Mouse (Mus musculus) gastrocnemius, postnatal 25 days (tissue): Measurements from ENCODE around the gene Vamp4. TPM values are rescaled to one million over a fixed set of nuclear protein-coding genes. Genes with fewer than 3 reads are reported as not detected.
"Not testable (repeated sequence)": the region's sequence is repeated elsewhere in the genome, so short reads cannot be mapped to it uniquely, and the experiment has no call there.

Source experiments
- DNase-seq: peaks from one replicate; pipeline ENCODE4 v3.0.0; 2022
- total RNA-seq, 2 experiments: library from RNA; stranded (reverse); gene quantifications; 1 replicate in 1 of 2; 2 replicates in 1 of 2; pipeline ENCODE4 v1.2.3; 2021

The Vamp4 gene
- total RNA-seq, 2 experiments from 2014 or later, result 15.7 to 16.9 TPM

DNA sequence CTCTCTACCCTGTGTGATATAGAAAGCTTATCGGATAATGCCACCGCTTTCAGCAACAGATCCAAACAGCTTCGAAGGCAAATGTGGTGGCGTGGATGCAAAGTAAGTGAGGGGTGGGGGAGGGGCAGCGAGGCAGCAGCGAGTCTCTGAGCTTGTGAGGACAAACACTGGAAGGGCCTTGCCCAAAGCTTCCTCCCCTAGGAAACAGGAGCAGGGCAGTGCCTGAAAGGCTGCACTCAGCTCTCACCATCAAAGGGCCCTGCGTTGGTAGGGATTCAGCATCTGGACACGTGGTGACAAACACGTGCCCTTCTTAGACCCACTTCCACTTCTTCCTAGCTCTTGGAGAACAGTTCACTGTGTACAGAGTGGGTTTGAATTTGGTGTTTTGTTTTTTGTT is 19.1 kb downstream of the Vamp4 start:
- DNase-seq, result no peak

DNA sequence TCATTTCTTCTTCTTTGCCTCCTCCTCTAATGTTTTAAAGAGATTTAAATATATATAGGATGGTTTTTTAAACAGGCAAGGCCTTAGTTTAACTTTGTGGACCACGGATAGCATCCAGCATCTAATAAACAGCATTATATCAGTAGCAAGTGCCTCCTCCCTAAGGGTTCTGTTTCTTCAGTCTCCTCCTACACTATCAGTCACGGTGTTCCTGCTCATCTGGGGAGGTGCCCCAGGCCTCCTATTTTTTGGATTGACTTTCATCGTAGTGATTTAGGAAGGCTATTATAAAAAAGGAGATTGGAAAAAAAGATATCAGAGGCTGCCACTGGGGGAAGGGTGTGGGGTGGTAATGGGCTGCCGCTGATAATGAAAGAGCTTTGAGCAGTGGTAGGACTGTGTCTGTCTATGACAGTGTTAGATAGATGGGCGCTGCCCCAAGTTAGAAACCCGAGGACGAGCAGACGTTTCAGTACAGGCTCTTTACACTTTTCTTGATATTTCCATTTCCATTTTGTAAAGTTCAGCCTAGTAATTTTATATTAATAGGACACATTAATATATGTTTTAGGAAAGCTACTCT is 20.2 kb downstream of the Vamp4 start:
- DNase-seq, result no peak

DNA sequence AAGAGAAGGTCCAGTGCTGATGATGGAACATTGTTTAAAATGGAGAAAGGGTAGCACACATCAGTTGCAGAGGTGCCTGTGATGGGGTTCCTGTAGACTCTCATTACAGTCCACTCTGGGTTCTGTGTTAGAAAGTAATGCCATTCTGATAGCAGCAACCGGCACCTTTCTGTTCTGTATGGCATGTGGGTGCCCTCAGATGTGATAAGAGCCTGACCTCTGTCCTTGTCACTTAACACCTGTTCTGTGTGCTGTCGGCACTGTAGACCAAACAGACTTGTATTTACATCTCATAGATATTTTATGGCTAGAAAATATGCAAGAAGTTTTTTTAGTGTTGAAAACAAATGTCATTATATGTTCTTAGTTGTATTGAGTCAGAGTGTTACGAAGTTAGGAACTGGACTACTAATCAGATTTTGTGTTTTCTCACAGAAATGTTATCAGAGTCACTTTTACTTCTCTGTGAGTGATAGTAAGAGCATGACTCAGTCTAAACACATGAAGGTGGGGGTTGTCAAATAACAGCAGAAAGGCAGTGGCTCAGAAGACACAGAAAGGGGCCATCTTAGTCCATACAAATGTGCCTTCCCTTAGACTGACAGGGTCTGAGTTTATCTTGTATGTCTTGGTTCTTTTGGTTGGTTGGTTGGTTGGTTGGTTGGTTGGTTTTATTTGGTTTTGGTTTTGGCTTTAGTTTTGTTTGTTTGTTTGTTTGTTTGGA is 27.2 kb downstream of the Vamp4 start:
- no peak for DNase-seq

DNA sequence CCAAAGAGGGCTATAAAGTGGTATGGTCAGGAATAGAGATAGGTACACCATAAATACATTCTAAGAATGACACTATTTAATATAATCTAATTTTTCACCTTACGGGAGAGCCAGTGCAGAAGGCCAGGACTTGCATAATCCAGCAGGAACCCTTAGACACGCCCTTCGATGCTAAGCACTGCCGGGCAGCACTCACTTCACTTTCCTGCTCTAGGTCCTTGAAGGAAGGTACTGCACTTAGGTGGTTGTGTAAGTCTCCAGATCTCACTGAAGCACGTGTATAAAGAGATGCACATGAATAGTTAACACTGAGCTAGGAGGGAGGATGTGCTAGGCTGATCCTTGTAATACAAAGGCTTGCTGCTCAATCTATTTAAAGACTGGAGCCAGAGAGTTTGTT is 29.3 kb downstream of the Vamp4 start:
- DNase-seq, result no peak

DNA sequence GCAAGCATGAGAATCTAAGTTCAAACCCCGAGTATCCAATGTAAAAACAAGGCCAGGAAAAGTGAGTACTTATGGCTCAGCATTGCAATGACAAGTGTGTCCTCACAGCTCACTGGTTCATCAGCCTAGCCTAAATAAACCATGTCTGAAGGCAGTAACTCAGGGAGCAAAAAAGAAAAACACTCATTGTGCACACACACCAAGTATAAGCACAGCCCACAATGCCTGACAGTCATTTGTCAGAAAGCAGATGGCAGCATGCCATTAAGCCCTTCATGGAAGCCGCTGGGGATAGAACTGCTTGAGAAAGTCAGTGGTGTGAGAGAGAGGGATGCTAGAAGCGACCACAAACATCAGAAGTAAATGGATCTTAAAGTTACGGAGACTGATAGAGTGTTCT is 31.0 kb downstream of the Vamp4 start:
- no peak for DNase-seq

DNA sequence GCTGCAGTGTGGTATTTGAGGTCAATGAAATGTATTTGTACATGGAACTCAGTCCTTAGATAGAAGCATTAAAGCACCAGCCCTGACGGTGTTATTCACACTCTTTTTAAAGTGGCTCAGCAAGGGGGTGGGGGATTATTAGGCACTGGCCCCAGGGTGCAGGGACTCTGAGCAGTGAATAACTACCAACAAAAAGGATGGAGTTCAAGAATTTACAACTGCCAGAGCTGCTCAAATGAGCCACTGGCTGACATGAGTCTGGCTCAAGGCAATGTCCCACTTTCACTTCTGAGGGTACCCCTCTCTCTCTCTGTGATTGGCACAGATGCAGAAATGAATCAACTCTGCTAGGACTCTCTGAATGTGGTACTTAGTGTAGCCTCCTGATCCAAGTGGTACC is 37.8 kb downstream of the Vamp4 start:
- no peak for DNase-seq

DNA sequence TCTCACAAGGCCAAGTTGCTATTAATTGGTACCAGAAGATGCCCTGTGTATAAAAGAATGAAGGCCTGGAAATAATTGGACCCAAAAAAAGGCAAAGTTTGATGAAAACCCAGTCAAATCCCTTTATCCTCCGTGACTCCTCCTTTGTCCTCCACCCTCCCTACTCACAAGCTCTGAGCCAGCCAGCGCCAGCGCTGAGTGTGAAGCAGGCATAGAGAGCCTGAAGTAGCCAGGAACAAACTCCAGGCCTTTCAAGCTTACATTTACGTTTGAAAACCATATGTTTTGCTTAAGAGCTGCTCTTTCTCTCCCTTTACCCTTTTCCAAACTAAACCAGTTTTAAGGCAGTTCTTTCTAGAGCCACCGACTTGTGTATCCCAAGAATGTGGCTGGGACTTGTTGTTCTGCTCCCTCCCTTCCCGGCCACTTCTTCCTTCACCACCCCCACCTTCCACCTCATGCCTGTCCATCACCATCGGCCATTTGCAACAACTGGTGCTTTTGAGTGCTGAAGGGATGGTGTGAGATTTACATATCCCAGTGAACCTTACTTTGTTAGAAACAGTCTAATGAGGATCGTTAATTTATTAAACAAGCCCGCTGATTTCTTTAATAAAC is 39.4 kb downstream of the Vamp4 start:
- no peak for DNase-seq

DNA sequence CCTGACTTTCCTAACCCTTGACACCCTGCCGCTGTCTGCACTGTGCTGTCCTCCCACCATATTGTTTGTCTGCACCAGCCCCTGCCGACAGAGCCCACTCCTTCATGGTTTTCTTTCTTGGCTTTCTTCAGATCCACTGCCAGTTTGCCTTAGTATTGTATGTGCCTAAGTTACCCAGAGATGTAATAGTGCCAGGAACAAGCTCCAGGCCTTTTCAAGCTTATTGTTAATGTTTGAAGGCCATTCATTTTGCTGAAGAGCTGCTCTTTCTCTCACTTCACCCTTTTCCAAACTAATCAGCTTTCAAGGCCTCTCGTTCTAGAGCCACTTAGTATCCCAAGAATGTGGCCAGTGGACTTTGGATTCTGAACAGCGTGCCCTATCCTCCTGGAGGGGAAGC is 40.9 kb downstream of the Vamp4 start:
- no peak for DNase-seq

DNA sequence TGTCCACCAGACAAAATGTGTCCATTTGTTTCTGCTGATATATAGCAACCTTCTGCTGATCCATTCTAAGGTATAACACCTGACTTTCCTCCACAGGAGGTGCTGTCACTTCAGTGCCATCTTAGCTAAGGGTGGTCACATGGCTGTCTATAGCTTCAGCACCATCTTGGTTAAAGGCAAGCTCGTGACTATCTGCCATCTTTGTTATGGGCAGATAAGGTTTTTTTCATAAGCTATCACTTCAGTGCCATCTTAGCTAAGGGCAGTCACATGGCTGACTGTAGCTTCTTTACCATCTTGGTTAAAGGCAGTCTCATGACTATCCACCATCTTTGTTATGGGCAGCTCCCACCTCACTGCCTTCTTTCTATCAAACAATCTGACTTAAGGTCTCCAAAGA is 45.2 kb downstream of the Vamp4 start:
- DNase-seq, result no peak

GRCm38 (mm10) chr1:162620487-162620886 is 50.2 kb downstream of the Vamp4 start:
- no peak for DNase-seq

DNA sequence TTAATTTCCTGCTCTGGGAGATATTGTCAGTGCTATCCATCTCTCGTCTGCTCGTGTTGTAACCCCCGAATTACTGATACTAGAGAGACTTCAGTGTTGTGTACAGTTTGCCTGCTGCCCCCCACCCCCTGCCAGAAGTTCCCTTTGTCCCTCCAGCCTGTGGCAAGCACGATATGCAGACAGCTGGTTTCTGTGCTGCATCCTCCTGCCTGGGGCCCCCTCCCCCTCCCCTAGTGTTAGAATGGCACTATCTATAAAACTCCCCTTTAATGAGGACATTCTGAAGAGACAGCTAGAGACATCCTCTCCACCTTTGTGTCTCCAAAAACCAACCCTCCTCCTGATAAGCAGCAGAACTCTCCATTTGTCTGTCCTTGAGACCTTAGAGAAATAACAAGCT is 53.6 kb downstream of the Vamp4 start:
- no peak for DNase-seq

DNA sequence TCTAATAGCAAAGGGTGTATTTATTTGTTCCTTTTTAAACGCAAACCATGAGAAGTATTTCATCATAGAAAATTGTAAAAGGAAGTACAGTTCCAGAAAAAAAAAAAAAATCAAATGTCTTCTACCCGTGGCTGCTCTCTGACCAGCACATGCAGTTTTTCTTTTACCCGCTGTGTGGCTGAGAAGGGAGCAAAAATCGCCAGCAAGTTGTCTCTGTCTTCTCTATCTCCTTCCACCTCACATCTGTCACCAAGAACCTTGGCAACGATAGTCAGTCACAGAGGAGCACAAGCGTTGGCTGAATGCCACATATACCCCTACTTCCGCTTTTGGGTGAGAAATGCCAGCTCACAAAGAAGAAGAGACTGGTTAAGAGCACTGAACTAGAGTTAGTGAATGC is 54.9 kb downstream of the Vamp4 start:
- DNase-seq, result no peak

DNA sequence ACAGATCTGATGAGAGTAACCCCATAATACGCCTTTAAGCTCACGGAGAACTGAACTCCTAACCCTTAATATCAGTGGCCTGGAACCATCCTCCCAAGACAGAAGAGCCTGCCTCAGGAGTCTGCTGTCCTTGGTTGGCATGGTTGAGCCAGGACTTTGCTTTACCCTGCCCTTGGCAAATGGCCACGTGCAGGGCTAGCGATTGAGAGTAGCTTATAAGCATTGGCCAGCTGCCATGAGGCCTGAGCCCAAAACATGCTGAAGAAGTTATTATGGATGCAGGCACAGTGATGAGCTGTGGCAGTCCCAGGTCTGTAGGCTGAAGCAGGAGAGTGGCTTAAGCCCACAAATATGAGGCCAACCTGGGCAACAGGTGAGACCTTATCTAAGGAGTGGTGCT is 57.5 kb downstream of the Vamp4 start:
- DNase-seq, result not testable (repeated sequence)

- not testable (repeated sequence) for DNase-seq
Measured at GRCm38 (mm10) chr1:162628326-162628725, 58.0 kb downstream of the Vamp4 start.

DNA sequence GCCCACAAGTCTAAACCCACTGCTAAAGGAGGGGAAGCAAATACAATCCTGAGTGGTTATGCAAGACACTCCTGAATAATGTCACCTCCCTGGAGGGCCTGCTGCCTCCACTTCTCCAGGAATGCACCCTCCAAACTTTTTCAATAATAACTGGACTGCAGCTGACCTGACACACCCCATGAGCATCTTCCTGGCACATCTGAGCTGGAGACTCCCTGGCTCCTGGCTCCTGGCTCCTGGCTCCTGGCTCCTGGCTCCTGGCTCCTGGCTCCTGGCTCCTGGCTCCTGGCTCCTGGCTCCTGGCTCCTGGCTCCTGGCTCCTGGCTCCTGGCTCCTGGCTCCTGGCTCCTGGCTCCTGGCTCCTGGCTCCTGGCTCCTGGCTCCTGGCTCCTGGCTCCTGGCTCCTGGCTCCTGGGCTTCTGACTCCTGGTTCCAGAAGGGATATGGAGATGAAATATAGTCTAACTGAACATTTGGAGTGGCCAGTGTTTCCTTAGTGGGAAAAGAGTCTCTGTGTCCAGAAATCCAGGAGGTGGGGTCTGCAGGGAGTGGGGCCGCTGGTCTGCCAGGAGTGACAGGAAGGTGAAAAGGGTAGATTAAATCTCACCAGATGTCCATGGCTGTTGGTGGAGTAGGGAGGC is 65.1 kb downstream of the Vamp4 start:
- peak; percentile 82 for DNase-seq

- no peak for DNase-seq
Measured at GRCm38 (mm10) chr1:162636516-162636915, 66.2 kb downstream of the Vamp4 start.

DNA sequence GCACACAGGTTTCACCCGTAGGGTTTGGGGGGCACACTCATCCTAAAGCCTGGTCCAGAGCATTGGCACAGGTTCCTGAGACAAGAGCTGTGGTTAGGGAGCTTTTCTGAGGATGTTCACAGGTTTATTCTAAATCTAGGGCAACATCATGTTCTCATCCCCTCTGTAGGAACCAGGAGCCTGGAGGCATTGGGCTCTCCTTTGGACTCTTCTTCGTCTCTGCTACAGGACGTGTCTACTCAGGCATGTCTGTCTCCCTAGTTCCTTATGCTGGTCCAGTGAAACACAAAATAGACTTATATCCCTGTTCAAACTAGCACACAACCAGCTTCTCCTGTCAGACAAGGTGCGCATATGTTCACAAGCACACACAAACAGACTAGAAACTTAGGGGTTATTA is 68.2 kb downstream of the Vamp4 start:
- DNase-seq, result no peak

- DNase-seq, result peak; percentile 66
Measured at GRCm38 (mm10) chr1:162639051-162639750, 68.9 kb downstream of the Vamp4 start, which contains the start of gene Myoc. Myoc (plus strand) TSS chr1:162639155.

DNA sequence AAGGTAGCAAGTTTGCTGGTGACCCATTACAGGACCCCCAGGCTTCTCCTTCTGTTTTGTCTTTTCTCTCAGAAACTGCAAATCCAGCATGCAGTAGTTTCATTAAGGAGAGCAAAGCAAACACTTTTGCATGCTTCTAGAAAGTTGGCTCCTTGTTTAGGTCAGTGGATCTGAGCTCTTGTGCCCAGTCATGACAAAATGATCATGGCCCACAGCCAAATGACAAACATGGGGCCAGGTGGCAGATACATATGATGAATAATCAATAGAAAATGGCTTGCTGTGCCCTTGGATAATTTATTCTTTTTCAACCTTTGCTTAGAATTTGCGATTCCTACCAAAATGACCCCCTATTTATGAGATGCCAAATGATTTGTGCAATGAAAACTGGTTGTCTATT is 69.5 kb downstream of the Vamp4 start:
- DNase-seq, result no peak

DNA sequence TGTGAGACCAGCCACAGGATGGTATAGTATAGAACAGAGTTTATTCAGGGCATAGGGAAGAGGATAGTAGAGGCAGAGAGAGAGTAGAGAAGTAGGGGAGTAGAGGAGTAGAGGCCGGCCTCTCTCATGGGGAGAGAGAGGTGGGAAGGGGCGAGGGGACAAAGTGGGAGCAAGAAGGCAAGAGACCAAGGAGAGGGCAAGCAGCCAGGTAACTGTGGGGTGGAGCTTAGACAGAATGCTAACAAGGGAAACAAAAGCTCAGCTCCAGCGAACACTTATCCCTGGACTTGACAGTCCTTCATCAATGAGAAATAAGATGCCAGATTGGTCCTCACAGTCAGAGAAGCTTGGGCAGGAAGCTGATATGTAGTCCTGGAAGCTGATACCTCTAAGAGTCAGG is 72.3 kb downstream of the Vamp4 start:
- DNase-seq, result no peak

DNA sequence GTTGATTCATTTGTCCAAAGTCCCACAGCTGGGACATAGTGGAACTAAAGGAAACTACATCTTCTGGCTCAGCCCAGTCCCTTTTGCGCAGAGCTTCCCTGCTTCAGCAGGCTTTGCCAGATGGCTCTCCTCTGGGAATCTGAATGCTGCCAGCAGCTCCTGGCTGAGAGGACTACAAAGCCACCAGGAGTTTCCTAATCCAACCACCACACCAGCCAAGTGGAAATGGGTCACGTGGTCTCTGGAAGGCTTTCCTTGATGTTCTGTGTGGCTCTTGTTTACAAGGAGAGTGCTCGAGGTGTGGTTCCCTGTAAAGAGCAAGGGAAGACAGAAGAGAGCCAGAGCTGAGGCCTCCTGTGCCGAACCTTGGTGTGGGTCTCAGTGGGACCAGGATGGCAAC is 73.4 kb downstream of the Vamp4 start:
- DNase-seq, result peak; percentile 94

DNA sequence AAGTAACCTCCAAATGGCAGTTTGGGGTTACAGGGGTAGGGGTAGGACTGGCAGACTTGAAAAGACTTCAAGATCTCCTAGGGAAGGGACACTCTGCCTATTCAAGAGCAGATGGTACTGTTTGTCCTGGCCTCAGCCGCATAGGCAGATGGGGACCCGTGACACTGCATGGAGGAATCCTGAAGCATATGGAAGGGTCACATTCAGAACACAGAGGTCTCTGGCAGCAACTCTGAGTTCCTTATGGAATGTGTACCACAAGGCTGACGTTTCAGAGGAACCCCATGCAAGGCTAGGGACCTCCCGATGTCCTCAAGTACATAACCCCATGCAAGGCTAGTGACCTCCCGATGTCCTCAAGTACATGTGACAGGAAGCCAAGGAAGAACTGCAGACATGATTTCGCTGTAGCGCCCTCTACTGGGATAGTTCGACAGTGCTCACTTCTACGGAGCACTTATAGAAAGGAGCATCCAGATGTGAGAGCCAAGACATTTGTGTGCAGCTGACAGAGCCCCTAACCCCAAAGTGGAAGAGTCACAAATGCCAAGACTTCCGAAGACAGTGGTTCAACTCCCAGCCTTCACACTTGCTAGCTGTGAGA is 75.9 kb downstream of the Vamp4 start:
- no peak for DNase-seq
